Mouse (Mus musculus): Measurements from ENCODE around the gene Ncoa7.

DNA sequence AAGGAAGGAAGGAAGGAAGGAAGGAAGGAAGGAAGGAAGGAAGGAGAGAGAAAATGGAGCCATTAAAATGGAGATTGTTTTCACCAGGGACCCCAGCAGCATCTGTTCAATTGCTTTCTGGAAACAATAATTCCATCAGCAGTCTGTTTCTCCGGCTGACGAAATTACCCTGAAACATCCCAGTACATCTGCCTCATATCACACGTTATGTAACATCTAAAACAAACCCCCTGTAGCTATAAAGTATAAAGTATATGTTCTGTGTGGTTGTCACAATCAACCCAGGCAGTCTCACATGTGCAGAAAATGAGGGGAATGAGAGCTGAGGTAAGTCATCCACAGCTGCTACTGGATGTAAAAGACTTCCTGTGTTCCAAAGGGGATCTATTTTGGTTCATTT lies 49.0 kb downstream of the Ncoa7 start:
- TF ChIP-seq EP300 (optimal IDR thresholded peaks at IDR 0.05) (no peak), CTCF (IDR thresholded peaks at IDR 0.05; ENCODE audit: low read depth) (no peak)
